Mouse (Mus musculus): ENCODE data around the gene Bend6. TPM values are rescaled to one million over a fixed set of nuclear protein-coding genes. Genes with fewer than 3 reads are reported as not detected.

The Bend6 gene
- 1 to 10 TPM; 2.2 to 2.7 TPM for total RNA-seq (2021)
- long read RNA-seq, experiment 1, partial matches to known transcripts, result 3 of 8 reads
- long read RNA-seq, experiment 1, other reads (novel, unspliced or antisense), result 2 of 8 reads
- long read RNA-seq, experiment 2, transcript Bend6-201 (7 exons, 2,487 nt), result major isoform, 6 of 8 reads
- long read RNA-seq, experiment 2, partial matches to known transcripts, result 1 of 8 reads
- long read RNA-seq, experiment 2, other reads (novel, unspliced or antisense), result 1 of 8 reads

DNA sequence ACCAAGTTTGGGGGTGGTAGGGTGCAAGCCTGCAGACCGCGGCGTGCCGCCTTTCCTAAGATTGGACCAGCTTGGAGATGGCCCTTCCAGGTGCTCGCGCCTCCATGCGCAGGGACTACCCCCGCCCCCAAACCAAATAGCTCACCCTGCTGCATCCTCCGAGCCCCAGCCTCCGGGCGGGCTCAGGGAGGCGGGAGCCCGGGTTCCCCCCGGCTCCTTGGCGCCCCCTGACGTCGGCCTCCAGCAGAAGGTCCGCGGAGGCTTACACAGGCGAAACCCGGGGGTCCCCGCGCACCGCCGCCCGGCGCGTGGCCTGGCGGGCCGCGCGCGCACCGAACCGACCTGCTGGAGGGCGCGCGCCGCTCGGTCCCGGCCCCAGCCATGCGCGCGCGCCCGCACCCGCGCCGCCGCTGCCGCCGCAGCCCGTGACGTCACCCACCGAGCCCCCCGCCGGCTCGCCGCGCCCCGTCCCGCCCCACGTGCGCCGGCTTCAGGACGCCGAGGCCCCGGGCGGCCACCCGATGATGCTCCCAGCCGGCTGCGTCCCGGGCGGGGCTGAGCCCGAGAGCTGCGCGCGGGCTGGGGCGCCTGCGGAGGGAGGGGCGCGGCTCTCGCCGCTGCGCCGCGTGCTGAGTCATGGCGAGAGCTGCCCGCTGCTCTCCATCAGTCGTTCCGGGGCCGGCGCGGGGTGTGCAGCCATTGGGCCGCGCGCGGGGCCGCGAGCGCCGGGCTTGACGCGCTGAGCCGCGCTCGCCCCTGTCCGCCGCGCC lies at the start of gene Bend6:
Gene Bend6 (minus strand): TSS at position 396 of the 770 bp plus-strand sequence.
- DNase-seq, result peak; percentile 79
- intact Hi-C loops (cut with DNase I), result loop anchor here (5.0 kb wide), 2 partner anchors 40 to 55 kb away; no protein-coding TSS in a partner anchor

DNA sequence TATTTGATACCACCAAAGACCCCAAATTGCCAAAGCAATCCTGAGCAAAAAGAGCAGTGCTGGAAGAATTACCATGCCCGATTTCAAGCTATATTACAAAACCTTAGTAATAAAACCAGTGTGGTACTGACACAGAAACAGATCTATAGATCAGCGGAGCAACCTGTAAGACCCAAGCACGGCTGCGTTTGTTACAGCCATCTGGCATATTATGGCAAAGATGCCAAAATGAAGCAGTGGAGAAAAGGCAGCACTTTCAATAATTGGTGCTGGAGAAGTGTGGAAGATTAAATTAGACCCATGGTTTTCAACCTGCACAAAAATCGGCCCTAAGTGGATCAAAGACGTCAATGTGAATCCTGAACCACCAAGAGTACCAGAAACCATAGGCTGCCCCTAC lies 48.0 kb upstream of the Bend6 start:
- DNase-seq, result no peak
- intact Hi-C loops (cut with DNase I), result no loop called here

DNA sequence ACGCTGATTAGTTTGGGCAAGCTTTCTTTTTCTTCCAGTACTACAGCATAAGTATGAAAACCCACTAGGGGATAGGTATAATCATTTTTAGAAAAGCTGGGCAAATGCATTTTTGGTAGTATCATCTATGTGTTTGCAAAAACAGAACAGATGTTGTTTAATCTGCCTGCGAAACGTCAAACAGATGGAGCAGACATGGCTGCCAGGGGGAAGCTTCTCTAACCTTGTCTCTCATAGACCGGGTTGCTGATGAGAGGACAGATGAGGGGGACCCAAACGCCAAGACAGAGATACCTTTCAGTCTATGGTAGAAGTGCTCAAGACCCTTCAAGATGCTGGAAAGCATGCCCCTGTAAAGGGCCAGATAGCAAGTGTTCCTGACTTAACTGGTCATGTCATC lies 40.9 kb upstream of the Bend6 start:
- intact Hi-C loops (cut with DNase I), result loop anchor here (5.0 kb wide), 1 partner anchor 41 kb away; the partner anchor contains the start of genes Bend6 and Dst
- no peak for DNase-seq

DNA sequence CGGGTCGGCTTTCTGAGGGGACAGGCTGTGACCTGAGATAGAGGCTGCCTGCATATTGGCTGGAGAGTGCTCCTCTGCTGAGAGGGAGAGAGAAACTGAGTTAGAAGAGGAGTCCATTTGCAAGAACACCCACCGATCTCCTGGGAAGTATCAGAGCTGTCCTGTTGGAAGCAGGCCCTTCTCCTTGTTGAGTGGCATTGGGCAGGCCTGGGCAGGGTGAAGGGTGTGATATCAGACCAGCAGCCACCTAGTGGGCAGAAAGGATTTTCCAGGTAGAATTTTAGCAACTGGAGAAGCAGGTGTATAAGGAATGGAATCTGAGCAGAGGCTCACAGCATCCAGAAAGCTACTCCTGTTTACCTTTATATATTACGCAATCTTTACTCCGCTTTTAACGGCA lies 40.2 kb upstream of the Bend6 start:
- intact Hi-C loops (cut with DNase I), result loop anchor here (5.0 kb wide), 1 partner anchor 41 kb away; the partner anchor contains the start of genes Bend6 and Dst
- peak in 1 of 2 experiments; percentile 25 for DNase-seq

DNA sequence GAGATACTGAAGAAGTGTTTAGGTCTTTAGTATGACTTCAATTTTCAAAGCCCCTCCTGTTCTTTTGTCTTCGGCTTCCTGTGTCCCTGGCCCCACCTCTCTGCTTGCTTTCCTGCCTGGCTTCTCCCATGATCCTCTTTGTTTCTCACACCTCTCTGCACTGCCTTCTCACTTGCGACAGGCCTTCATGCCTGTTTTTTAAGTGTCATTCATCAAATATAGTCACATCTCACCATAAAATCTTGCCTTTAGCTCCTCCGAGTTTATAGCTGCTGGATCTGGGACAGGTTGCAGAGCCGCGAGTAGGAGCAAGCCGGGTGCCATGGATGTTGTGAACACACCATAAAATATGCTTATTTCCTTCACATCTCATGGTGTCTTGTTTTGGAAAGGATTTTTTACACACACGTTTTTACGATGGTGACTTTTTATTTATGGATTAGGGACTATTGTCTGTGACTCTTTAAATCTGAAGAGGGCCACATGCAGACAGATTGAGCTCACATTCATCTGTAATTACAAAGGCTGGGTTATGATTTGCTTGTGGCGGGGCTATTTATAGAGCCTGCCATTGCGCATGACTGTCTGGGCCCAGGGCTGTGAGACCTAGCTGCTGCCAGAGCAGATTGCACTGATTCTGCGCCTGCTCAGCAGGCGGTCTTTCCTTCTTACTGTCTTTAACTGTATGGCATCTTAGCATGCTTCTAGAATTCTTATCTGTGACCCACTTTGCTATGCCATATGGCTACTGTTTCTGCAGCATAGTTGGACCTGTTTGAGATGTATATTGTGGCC lies 39.2 kb upstream of the Bend6 start:
- intact Hi-C loops (cut with DNase I), result loop anchor here (5.0 kb wide), 1 partner anchor 39 kb away; the partner anchor contains the start of genes Bend6 and Dst
- DNase-seq, result peak; percentile 51 to 56

DNA sequence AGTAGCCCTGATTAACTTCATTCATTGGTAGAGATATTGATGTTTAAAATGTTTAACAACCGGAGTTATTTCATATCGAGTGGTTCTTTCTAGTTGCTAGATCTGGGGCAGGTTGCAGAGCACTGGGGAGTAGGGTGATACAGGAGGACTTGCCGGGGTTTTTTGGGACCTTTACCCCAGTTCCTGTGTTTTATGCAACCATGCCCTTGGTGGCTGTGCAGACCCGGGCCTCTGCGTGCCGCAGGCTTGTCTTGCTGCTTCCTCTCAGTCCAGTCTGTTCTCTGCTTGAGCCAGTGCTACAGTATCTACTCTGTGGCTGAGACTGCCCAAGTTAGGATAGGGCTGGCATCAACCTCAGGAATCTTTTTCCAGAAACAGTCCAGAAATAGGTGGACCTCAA lies 38.1 kb upstream of the Bend6 start:
- no peak for DNase-seq
- intact Hi-C loops (cut with DNase I), result loop anchor here (5.0 kb wide), 1 partner anchor 38 kb away; the partner anchor contains the start of genes Bend6 and Dst

DNA sequence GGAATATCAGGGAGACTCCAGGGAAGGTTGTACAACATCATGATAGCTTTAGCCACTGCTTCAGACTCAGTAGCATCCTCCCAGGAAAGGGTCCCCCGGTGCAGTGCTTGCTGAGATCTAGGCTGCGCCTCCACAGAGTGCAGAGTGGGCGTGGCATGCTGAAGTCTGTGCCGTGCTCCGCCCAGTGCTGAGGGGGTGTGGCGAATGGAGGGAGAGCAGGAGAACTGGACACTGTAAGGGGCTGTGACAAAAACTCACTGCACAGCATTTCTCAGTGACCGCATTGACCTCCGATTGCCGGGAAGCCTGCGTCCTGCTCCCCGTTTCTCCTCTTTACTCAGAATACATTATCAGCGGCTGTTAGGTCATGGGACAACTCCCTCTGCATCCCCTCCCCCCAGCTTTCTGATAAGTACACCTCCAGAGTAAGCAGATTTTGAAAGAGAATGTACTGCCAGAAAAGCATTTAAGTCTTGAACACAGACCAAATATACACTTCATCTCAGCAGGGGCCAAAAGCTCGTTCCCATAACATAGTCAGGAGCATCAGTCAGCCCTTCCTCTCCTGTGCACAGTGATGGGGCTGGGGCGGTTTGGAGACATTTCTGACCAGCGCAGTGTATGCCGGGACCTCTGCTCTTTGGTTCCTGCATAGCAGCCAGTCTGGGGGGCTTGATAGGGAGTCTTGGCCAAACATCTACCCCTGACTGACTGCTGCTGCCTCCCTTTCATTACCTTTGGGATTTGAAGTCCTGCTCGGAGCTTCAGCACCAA lies 37.5 kb upstream of the Bend6 start:
- intact Hi-C loops (cut with DNase I), result loop anchor here (5.0 kb wide), 1 partner anchor 38 kb away; the partner anchor contains the start of genes Bend6 and Dst
- DNase-seq, result peak; percentile 68 to 78

DNA sequence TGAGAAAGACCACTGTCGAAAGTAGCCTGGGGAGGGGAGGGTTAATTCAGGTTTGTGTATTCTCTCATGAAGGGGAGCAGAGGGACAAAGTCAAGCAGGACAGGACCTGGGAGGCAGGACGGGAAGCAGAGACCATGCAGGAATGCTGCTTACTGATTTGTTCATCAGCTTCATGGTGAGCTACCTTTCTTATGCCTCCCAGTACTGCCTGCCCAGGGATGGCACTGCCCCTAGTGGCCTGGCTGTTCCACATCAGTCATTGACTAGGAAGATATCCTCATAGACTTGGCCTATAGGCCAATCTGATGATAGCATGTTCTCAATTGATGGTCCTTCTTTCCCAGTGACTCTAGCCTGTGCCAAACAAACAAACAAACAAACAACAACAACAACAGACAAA lies 36.3 kb upstream of the Bend6 start:
- intact Hi-C loops (cut with DNase I), result no loop called here

DNA sequence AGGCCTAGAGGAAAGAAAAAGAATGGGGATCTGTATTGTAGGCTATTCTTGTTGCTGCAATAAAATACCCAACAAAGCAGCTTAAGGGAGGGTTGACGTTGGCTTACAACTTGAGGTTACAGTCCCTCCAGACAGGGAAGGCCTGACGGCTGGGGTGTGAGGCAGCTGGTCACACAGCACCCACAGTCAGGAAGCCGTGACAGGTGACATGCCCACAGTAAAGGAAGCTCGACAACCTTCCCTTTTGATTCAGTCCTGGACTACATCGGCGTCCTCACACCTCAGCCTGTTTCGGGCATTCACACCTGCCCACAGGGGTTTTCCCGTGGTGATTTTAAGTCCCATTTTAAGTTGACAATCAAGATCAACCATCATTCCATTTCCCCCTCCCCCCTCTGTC lies 35.0 kb upstream of the Bend6 start:
- intact Hi-C loops (cut with DNase I), result no loop called here
- no peak for DNase-seq

More for the DNA sequence above, 36.3 kb upstream of the Bend6 start:
- DNase-seq, result no peak

DNA sequence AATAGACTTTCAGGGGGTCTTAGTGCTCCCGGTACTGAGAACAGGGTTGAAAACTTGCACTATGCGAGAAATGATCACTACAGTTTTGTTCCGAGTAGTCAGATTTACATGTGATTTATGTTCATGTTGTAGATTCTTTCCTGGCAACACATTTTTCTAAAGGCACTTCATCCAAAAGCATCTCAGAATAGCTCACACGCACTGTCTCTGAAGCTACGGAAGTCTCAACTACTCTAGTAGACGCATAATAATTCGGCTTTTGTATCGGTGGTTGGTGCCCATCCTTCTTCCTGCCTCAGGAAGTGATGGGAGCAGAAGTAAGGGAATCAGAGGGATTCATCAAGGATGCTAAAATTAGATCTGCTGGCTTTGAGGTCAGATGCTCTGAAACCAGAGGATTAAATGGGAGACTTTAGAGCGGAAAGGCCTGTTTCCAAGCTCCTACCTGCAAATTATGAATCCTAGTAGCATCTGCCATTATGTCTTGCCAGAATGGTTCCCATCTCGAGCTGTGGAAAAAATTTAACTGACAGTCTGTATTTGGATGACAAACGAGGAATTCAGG lies 32.8 kb upstream of the Bend6 start:
- intact Hi-C loops (cut with DNase I), result no loop called here
- DNase-seq, result no peak

DNA sequence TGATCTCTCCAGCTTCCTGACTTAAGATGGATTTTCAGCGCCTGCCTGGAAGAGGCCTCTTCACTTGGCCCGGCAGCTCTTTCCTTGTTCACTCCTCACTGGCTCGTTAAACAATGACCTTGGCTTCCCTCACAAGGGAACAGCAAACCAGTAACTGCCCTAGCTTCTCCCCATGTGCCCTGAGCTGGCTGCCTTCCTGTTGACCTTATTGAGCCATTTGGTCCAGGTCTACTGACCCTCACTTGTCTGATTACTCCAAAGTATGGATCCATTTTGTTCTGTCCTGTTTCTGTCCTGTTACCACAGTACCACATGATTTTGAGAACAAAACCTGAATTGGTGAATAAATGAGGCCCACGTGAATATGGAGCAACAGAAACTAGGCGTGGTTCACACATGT lies 32.2 kb upstream of the Bend6 start:
- intact Hi-C loops (cut with DNase I), result no loop called here
- no peak for DNase-seq

DNA sequence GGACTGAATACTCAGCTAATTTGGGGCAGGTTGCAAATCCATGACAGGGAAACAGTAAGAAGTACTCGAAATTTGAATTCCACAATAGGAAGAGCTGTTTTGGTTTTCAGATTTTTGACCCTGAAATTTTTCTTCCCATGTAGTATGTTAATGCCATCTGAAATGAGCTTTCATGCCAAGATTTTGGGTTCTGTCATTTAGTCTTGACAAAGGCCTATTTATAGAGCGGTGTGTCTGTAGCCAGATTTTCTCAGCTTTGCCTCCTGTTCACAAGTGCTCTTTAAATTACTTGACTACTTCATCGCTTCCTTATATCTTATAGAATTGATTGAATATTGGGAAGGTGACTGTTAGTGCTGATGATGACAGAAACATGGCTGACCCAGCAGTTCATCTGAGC lies 28.3 kb upstream of the Bend6 start:
- intact Hi-C loops (cut with DNase I), result no loop called here

DNA sequence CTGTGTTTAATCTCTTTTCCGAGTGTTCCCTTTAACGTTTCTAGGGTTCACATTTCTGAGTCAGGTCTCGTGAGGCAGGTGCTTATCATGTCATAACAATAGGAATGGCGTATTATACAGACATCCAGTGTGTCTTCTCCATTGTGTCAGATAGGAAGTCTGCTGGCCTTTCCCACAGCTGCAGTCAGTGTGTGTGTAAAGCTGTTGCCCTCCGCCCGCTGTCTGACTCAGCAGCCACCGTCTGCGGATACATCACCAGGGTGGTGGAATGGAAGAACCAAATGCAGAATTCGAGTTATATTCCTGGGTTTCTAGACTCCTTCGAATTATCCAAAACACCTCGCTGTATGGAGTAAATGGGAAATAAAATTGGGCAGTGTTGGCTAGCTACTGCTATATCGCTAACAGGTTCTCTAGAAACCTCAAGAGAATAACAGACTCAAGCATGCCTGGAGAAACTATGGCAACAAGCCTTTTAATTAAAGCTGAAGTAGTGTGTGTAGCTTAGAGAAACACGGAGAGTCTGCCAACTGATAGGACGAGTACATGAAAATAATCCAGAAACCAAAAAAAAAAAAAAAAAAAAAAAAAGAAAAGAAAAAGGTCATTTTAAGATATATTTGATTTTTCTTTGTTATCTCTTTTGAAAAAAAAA lies 25.4 kb upstream of the Bend6 start:
- DNase-seq, result no peak
- intact Hi-C loops (cut with DNase I), result no loop called here

More for the DNA sequence above, 28.3 kb upstream of the Bend6 start:
- no peak for DNase-seq

DNA sequence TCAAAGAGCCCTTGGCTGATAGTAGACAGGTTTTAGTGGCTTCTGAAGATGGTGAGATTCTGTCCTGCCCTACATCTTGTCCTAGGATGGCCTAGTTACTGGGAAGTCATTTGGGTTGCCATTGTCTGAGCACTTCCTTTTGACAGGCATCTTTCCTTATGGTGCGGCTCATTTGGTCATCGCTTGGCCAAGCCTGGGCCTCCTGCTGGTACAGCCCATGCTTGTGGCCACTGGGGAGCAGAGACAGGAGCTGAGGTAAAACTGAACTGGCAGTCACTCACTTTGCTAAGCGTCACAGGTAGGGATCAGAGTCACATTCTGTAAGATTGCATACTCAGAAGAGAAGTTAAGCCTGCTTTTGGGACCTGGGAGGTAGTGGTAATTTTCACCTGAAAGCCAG lies 24.6 kb upstream of the Bend6 start:
- intact Hi-C loops (cut with DNase I), result no loop called here
- DNase-seq, result no peak

DNA sequence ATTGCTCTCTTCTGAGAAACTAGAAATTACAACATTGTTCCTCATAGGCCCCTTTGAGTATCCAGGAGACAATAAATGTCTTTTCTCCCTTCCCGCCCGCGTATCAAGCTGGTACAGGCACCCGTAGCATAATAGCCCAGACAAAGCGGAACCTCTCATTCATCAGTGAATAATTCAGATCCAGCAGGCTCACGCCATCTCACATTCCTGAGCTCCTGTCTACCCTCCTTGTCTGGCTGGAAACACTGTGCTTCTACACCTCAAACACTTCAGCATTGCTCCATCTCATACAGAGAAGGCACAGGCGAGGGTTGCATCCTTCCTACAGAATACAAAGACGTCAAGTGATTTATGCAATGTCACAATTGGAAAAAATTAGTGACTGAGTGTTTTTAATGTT lies 24.2 kb upstream of the Bend6 start:
- no peak for DNase-seq
- intact Hi-C loops (cut with DNase I), result no loop called here

DNA sequence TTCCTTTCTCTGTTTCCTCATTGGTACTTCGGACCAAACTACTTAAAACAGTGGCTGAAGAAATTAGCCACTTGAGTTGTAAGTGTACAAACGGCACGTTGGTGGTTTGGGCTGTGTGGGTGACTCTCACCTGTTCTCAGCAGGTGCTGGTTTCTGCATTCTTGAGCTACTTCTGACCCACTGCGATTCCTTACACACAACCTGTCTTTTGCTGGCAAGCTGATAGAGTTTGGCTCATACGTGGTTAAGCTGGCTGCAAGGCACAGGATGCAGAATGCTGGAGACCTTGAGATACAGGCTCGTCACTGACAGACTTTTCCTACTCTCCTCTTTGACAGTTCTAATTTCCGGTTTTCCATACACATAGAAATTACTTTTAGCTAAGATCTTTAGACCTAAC lies 19.9 kb upstream of the Bend6 start:
- DNase-seq, result no peak
- intact Hi-C loops (cut with DNase I), result no loop called here

DNA sequence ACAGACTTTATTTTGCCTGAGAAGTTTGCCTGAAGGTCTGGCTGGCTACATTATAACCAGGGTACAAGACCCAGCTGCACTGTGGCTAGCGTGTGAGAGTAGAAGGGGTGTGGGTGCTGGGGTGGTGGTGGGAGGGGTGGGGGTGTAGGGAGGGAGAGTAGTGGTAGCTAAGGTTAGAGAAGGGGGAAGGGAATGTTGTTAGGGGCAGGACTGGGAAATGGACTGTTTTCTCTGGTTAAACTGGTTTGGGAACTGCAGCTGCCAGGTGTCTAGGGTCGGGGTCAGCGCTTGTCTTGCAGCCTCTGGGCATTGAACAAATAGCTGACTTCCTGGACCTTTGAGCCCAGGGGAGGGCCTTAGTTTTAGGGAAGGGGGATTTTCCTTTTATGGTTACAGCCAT lies 17.7 kb upstream of the Bend6 start:
- no peak for DNase-seq
- intact Hi-C loops (cut with DNase I), result no loop called here

DNA sequence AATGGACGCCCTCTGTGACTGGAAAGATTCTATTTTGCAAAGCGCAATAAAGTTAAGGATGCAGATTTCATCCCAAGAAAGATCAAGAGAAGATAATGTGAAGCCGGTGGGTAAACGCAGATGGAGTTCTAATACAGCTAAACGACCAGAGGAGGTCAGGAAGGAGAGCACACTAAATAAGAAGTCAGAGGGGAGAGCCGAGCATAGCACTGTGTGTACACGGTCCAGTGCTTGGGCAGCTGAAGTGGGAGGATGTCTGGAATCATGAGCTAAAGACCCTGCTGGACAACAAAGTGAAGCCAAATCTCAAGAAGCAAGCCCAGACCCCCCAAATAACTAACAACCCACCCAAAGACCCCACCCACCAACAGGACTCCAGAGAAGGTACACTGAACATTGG lies 15.4 kb upstream of the Bend6 start:
- intact Hi-C loops (cut with DNase I), result no loop called here
- no peak for DNase-seq

DNA sequence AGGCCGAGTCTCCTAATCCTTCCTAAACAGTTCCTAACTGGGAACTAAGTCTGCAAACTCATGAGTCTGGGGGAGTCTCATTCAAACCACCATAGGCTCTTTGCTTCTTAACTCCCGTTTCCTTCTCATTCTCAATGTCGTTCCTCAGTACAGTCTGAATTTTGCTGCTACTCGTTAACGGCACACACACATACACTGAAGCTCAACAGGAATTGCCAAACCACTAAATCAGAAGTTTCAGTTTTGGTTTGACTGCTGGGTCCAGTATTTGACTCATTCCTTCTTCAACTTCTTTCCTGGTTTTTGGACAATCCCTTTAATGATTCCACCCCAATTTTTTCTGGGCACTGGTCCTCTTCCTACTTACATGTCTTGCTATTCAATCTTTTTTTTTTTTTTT lies 8.9 kb upstream of the Bend6 start:
- intact Hi-C loops (cut with DNase I), result no loop called here
- no peak for DNase-seq

Data from heart, postnatal 14 days (tissue).